Mouse (Mus musculus): ENCODE results near the gene Cela2a. TPM values are rescaled to one million over a fixed set of nuclear protein-coding genes. Genes with fewer than 3 reads are reported as not detected.

Gene Cela2a
- polyA plus RNA-seq, 1 experiment from 2014 or later, result 0.18 TPM

DNA sequence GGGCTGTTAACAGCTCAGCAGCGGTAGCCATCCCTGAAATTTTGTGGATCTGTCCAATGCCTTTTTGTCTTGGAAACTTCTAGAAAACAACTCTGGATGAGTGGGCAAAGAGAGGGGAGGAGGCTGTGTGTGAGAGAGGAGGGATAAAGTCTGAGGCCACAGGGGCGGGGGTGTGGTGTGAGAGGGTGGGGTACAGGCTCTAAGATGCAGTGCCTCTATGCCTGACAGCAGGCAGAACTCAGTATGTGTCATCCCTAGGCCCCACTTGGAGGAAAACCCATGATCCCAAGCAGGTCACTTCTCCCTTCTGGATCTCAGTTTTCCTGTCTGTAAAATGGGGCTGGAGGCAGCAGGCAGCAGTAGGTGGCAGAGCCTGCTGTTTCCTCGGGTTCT lies 45.4 kb upstream of the Cela2a start:
- Histone ChIP-seq H3K4me2 (ENCODE audit: low read length) (no peak overlapping the region), H3K27me3 (ENCODE audit: insufficient read depth, low read length) (no peaks in the 10 kb centered on the region), H3K9me3 (replicated peaks; ENCODE audit: low read length) (no peaks in the 10 kb centered on the region), H3K4me1 (replicated peaks; ENCODE audit: insufficient read depth, low read length) (peaks cover 13% of the 10 kb centered on the region; the same call in 1 of the 2 replicates), H3K27ac (no peak overlapping the region), H3K4me3 (replicated peaks; ENCODE audit: low read depth, low read length) (no peak overlapping the region), H3K36me3 (ENCODE audit: insufficient read depth, low read length) (no peaks in the 10 kb centered on the region), H3K9ac (ENCODE audit: low read depth, low read length) (no peak overlapping the region)
- TF ChIP-seq CTCF (IDR thresholded peaks at IDR 0.05; ENCODE audit: low read depth), result no peak
- ATAC-seq (replicated peaks; ENCODE audit: low FRiP score, low read depth), result no peak
- no peak for DNase-seq (ENCODE audit: low spot score)
- WGBS, result 83% methylated on average over 3 of the region's 3 CpGs

DNA sequence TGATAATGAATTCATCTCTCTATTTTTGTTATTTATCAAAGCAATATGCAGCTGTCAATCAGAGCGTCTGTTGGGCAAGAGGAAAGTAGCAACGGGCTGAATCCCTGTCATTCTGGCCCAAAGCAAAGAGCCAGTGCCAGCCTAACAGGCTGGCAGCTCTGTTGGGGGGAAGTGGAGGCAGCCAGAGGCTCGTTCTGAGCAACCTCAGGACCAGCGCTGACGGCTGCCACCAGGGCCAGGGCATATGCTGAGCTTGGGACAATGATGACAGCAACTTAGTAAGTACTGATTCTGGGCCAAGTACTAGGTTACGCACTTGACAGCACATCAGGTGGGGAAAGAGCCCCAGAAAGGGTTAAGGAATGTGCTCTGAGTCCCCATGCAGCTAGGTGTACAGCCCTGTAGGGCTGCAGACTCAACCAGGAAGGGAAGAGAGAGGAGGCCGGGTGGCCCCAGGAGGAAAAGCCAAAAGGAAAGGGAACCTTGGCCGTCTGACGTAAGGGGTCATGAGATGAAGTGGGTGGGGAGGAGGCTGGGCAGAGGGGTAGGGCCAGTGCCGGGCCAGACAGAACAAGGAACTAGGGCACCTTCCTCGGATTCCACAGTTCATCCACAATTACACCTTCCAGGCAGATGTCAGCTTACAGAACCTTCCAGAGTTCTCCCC lies 44.8 kb upstream of the Cela2a start:
- DNase-seq (ENCODE audit: low spot score), result no peak
- WGBS, result 69% methylated on average over 11 of the region's 11 CpGs
- Histone ChIP-seq H3K4me3 (replicated peaks; ENCODE audit: low read depth, low read length) (no peak overlapping the region), H3K9ac (ENCODE audit: low read depth, low read length) (no peak overlapping the region), H3K27ac (no peak overlapping the region), H3K27me3 (ENCODE audit: insufficient read depth, low read length) (no peaks in the 10 kb centered on the region), H3K4me2 (ENCODE audit: low read length) (no peak overlapping the region), H3K36me3 (ENCODE audit: insufficient read depth, low read length) (no peaks in the 10 kb centered on the region), H3K4me1 (replicated peaks; ENCODE audit: insufficient read depth, low read length) (peaks cover 13% of the 10 kb centered on the region; the same call in 1 of the 2 replicates), H3K9me3 (replicated peaks; ENCODE audit: low read length) (no peaks in the 10 kb centered on the region)
- TF ChIP-seq CTCF (IDR thresholded peaks at IDR 0.05; ENCODE audit: low read depth), result no peak
- ATAC-seq (replicated peaks; ENCODE audit: low FRiP score, low read depth), result 0 out of 2 replicates have a peak, but pooled peaks have one; percentile 15

DNA sequence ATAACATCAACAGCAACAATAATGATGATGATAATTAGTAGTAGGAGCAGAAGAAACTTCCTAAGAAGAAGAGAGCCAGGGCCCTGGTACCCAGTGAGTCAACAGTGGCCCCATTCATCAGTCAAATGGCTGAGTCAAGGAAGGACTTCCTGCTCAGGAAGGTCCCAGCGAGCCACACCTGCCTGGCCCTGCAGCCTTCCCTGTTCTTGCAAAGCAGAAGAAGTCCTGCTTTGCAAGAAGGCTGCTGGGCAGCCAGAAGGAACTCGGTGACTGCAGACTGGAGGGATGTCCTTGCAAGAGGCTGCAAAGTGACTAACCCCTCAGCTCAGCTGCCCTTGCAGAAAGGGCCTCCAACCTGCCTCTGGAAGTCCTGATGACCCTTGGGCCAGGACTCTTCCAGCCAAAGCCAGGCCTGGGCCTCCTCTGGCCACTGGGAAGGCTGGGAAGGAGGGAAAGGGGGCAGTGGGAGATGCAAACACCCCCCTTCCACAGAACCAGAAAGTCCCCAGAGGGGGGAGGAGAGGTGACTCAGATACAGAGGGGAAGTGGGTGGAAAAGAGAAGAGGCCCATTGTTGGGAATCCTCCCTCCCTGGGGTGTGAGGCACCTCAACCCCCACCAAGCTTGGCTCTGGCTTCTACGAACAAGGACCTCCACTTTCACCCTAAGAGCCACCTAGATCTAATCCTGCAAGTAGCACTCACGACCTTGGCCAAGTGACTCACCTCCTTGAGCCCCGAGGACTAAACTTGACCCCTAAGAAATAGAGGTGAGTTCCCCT lies 43.7 kb upstream of the Cela2a start:
- Histone ChIP-seq H3K4me1 (replicated peaks; ENCODE audit: insufficient read depth, low read length) (peaks cover 13% of the 10 kb centered on the region; the same call in 1 of the 2 replicates), H3K27me3 (ENCODE audit: insufficient read depth, low read length) (no peaks in the 10 kb centered on the region), H3K4me3 (replicated peaks; ENCODE audit: low read depth, low read length) (no peak overlapping the region), H3K9me3 (replicated peaks; ENCODE audit: low read length) (no peaks in the 10 kb centered on the region), H3K36me3 (ENCODE audit: insufficient read depth, low read length) (no peaks in the 10 kb centered on the region), H3K27ac (no peak overlapping the region), H3K4me2 (ENCODE audit: low read length) (no peak overlapping the region), H3K9ac (ENCODE audit: low read depth, low read length) (no peak overlapping the region)
- no peak for ATAC-seq (replicated peaks; ENCODE audit: low FRiP score, low read depth)
- 67% methylated on average over 5 of the region's 5 CpGs for WGBS
- TF ChIP-seq CTCF (IDR thresholded peaks at IDR 0.05; ENCODE audit: low read depth), result no peak
- no peak for DNase-seq (ENCODE audit: low spot score)

DNA sequence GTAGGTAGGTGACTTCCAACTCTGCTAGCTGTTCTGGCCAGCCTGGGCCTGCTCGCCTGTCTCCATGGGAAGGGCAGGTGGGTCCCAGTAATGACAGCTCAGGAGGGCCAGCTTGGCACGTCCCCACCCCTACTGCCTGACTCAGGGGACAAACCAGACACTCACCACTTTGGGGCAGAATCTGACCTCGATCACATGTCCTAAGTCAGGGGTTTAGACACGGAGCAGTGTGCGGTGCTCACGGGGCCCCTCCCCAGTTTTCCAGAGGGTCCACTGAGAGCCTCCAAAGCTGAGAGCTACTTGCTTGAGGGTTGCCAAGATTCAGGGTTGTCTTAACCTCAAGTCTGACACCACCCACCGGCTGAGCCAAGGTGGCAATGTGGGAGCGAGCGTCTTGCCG lies 42.1 kb upstream of the Cela2a start:
- no peak overlapping the region for H3K4me2 ChIP-seq (ENCODE audit: low read length)
- 0 out of 2 replicates have a peak, but pooled peaks cover 8% of the 10 kb centered on the region for H3K4me1 ChIP-seq (replicated peaks; ENCODE audit: insufficient read depth, low read length)

DNA sequence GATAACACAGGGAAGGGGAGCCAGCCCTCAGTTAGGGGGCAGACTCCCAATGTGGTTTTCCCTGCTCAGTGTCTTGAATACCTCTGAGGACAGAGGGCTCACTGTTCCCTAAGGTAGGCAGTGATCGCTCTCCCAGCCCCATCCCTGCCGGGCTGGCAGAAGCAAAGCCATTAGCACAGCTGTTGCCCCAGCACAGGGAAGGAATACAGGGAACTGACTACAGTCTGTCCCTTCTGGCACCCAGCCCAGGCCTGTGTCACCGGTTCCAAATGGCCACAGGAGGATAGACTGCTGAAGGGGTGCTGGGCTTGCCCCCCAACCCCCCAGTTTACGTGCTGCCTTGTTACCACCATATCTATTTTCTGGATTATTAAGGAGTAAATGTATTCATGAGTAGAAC lies 41.5 kb upstream of the Cela2a start:
- H3K27ac ChIP-seq, result no peak overlapping the region
- ATAC-seq (replicated peaks; ENCODE audit: low FRiP score, low read depth), result no peak
- DNase-seq (ENCODE audit: low spot score), result no peak

More for the DNA sequence above, 42.1 kb upstream of the Cela2a start:
- DNase-seq (ENCODE audit: low spot score), result no peak
- no peak overlapping the region for H3K27ac ChIP-seq
- no peak for TF ChIP-seq CTCF (IDR thresholded peaks at IDR 0.05; ENCODE audit: low read depth)
- H3K27me3 ChIP-seq (ENCODE audit: insufficient read depth, low read length), result no peaks in the 10 kb centered on the region
- no peak for ATAC-seq (replicated peaks; ENCODE audit: low FRiP score, low read depth)
- no peaks in the 10 kb centered on the region for H3K36me3 ChIP-seq (ENCODE audit: insufficient read depth, low read length)
- no peaks in the 10 kb centered on the region for H3K9me3 ChIP-seq (replicated peaks; ENCODE audit: low read length)
- WGBS, result 85% methylated on average over 10 of the region's 10 CpGs
- H3K4me3 ChIP-seq (replicated peaks; ENCODE audit: low read depth, low read length), result no peak overlapping the region
- no peak overlapping the region for H3K9ac ChIP-seq (ENCODE audit: low read depth, low read length)

DNA sequence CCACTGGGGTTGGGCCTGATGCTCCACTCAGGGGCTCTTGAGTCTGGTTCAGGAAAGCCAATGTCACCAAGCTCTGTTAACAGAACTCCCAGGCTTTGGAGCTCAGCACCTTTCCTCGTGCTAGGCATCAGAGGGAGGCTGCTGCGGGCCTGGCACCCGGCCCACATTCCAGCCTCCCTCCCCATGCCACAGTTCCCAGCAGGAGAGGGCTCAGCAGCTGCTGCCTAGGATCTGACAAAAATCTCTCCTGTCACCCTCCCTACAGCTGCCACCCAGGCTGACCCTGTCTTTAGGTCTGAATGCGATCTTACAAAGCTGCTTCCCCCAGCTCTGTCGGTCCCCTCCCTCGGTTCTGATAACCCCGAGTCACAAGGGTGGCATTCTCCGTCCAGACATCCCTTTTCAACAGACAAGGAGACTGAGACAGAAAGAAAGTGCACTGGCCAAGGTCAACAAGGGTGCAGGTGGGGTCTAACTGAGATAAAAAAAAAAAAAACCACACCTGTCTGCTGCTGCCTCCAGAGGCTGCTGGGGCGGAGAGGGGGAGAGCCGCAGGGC lies 41.1 kb upstream of the Cela2a start:
- Histone ChIP-seq H3K27me3 (ENCODE audit: insufficient read depth, low read length) (no peaks in the 10 kb centered on the region), H3K27ac (peak overlapping the region; percentile 11; the same call in 1 of the 2 replicates), H3K4me3 (replicated peaks; ENCODE audit: low read depth, low read length) (no peak overlapping the region), H3K9me3 (replicated peaks; ENCODE audit: low read length) (no peaks in the 10 kb centered on the region), H3K4me1 (replicated peaks; ENCODE audit: insufficient read depth, low read length) (0 out of 2 replicates have a peak, but pooled peaks cover 3% of the 10 kb centered on the region), H3K36me3 (ENCODE audit: insufficient read depth, low read length) (no peaks in the 10 kb centered on the region), H3K4me2 (ENCODE audit: low read length) (no peak overlapping the region), H3K9ac (ENCODE audit: low read depth, low read length) (no peak overlapping the region)
- peak; percentile 61 for DNase-seq (ENCODE audit: low spot score)
- WGBS, result 32% methylated on average over 10 of the region's 10 CpGs
- no peak for TF ChIP-seq CTCF (IDR thresholded peaks at IDR 0.05; ENCODE audit: low read depth)
- 0 out of 2 replicates have a peak, but pooled peaks have one; percentile 38 for ATAC-seq (replicated peaks; ENCODE audit: low FRiP score, low read depth)

More for the DNA sequence above, 41.5 kb upstream of the Cela2a start:
- Histone ChIP-seq H3K9ac (ENCODE audit: low read depth, low read length) (no peak overlapping the region), H3K4me3 (replicated peaks; ENCODE audit: low read depth, low read length) (no peak overlapping the region), H3K4me2 (ENCODE audit: low read length) (no peak overlapping the region), H3K4me1 (replicated peaks; ENCODE audit: insufficient read depth, low read length) (0 out of 2 replicates have a peak, but pooled peaks cover 3% of the 10 kb centered on the region), H3K27me3 (ENCODE audit: insufficient read depth, low read length) (no peaks in the 10 kb centered on the region), H3K9me3 (replicated peaks; ENCODE audit: low read length) (no peaks in the 10 kb centered on the region), H3K36me3 (ENCODE audit: insufficient read depth, low read length) (no peaks in the 10 kb centered on the region)
- no peak for TF ChIP-seq CTCF (IDR thresholded peaks at IDR 0.05; ENCODE audit: low read depth)
- WGBS, result 39% methylated on average over 4 of the region's 4 CpGs

All from kidney, postnatal 0 days (tissue).